Mouse (Mus musculus) MEL (cell line): Measurements from ENCODE around the gene Gm45808.

Experiments used
- CTCF ChIP-seq, 3 experiments: IDR thresholded peaks in 2 of 3; conservative IDR thresholded peaks in 1 of 3; 2 replicates each; pipeline ENCODE4 v1.5.1; 2011 to 2012; ENCODE audit warnings: low read length in 3 of 3, low read depth in 2 of 3, mild to moderate bottlenecking in 2 of 3, improper control_type of control experiment in 1 of 3, inconsistent platforms in 1 of 3, mixed read lengths in 1 of 3, moderate library complexity in 1 of 3; ENCODE audit not compliant: control insufficient read depth in 1 of 3, insufficient read depth in 1 of 3, poor library complexity in 1 of 3, severe bottlenecking in 1 of 3
- EP300 ChIP-seq, 2 experiments: IDR thresholded peaks; 2 replicates each; pipeline ENCODE4 v1.6.1; 2011; ENCODE audit warnings: improper control_type of control experiment in 2 of 2, low read length in 2 of 2, low read depth in 1 of 2, mild to moderate bottlenecking in 1 of 2
- ETS1 ChIP-seq: IDR thresholded peaks from 2 replicates; pipeline ENCODE4 v1.6.1; 2012; ENCODE audit warnings: low read depth, mild to moderate bottlenecking, inconsistent platforms, low read length, improper control_type of control experiment, moderate library complexity
- GATA1 ChIP-seq: IDR thresholded peaks from 2 replicates; pipeline ENCODE4 v1.6.1; 2011; ENCODE audit warnings: low read depth, low read length, improper control_type of control experiment
- MAX ChIP-seq: IDR thresholded peaks from 2 replicates; pipeline ENCODE4 v1.6.1; 2011; ENCODE audit warnings: low read length, improper control_type of control experiment
- MXI1 ChIP-seq: IDR thresholded peaks from 2 replicates; pipeline ENCODE4 v1.6.1; 2011; ENCODE audit warnings: mild to moderate bottlenecking, low read depth, low read length, improper control_type of control experiment
- POLR2A ChIP-seq, 2 experiments: IDR thresholded peaks; 2 replicates each; pipeline ENCODE4 v1.6.1; 2011 to 2012; ENCODE audit warnings: low read length in 2 of 2, mild to moderate bottlenecking in 2 of 2, control low read depth in 1 of 2, improper control_type of control experiment in 1 of 2, low read depth in 1 of 2, moderate library complexity in 1 of 2; ENCODE audit not compliant: control insufficient read depth in 1 of 2, insufficient read depth in 1 of 2, poor library complexity in 1 of 2
- POLR2AphosphoS5 ChIP-seq: IDR thresholded peaks from 2 replicates; pipeline ENCODE4 v1.6.1; 2012; ENCODE audit warnings: low read depth, borderline replicate concordance, mild to moderate bottlenecking, inconsistent platforms, low read length, moderate library complexity, mixed read lengths
- TBP ChIP-seq: IDR thresholded peaks from 2 replicates; pipeline ENCODE4 v1.8.0; 2011; ENCODE audit warnings: low read depth, low read length, improper control_type of control experiment
- TCF12 ChIP-seq: IDR thresholded peaks from 2 replicates; pipeline ENCODE4 v1.6.1; 2014; ENCODE audit warnings: low read depth, mild to moderate bottlenecking, inconsistent platforms, low read length, improper control_type of control experiment, moderate library complexity

DNA sequence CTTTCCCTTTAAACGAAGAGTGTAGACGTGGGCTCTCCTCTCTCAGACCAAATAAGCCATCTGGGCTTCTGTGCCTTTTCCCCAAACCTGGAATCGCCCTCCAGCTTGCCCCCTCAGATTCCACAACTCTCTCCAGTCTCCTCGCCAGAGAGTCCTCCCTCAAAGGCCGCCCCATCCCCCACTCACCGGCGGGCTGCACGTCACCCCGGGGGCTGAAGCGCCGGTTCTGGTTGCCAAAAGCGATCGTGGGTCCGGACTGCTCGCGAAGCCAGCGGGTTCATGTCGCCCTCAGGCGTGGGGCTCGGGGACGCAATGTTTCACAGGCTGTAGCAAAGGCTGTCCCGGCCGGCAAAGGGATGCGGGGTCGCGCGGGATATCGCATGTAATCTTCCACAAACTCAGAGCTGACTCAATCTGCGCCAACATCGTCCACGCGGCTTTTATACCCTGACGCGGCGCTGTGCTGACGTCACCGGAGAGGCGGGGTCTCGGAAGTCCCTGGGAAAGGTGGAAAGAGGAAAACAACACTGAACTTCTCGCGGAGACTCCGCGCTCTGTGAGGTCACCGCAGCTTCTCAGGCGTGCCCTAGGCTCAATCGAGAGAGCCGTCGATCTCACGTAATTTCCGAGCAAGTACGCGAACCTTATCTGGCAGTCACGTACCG lies 39.3 kb upstream of the Gm45808 start, which contains the start of the genes Ppp1r15a and Plekha4:
- TF ChIP-seq POLR2A (IDR thresholded peaks at IDR 0.05; ENCODE audit: control insufficient read depth in 1 of 2, insufficient read depth in 1 of 2, low read depth in 1 of 2, low read length in 2 of 2, poor library complexity in 1 of 2) (peak; percentile 97 to 99), GATA1 (peak; percentile 81), CTCF (IDR thresholded peaks at IDR 0.05 in 2 of 3, conservative IDR thresholded peaks at IDR 0.05 in 1 of 3; ENCODE audit: control insufficient read depth in 1 of 3, insufficient read depth in 1 of 3, low read depth in 2 of 3, low read length in 3 of 3, poor library complexity in 1 of 3, severe bottlenecking in 1 of 3) (no peak), TCF12 (peak; percentile 78), TBP (peak; percentile 98), EP300 (IDR thresholded peaks at IDR 0.05; ENCODE audit: low read depth in 1 of 2, low read length in 2 of 2) (no peak), MXI1 (peak; percentile 75), MAX (peak; percentile 70; the same call in 1 of the 2 replicates), POLR2AphosphoS5 (peak; percentile 78; the same call in 1 of the 2 replicates), ETS1 (peak; percentile 93)
